Mouse (Mus musculus): ENCODE results near the gene Cer1.

Gene Cer1

GRCm38 (mm10) chr4:82872548-82872947 is 12.4 kb downstream of the Cer1 start:
- no peak for DNase-seq

GRCm38 (mm10) chr4:82872121-82872520 is 12.8 kb downstream of the Cer1 start:
- DNase-seq, result no peak

DNA sequence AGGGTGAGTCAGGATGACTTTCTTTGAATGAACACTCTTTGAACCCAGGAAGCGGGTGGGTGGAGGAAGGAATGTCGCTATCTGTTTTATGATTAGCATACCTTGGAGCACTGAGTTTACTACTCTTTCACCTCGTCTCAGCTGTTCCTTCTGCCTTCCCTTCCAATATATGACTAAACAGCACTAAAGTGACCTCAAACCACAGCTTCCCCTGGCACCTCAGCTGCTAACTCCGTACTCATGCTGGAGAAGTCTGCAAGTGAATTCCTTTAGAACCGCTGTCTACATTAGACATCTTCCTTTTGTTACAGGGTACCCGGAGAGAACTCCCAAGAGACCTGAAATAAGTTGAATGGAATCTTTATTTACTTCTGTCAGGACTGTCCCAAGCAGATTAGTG is 14.0 kb downstream of the Cer1 start:
- DNase-seq, result no peak

GRCm38 (mm10) chr4:82867731-82868445 is 17.1 kb downstream of the Cer1 start:
- no peak for DNase-seq

DNA sequence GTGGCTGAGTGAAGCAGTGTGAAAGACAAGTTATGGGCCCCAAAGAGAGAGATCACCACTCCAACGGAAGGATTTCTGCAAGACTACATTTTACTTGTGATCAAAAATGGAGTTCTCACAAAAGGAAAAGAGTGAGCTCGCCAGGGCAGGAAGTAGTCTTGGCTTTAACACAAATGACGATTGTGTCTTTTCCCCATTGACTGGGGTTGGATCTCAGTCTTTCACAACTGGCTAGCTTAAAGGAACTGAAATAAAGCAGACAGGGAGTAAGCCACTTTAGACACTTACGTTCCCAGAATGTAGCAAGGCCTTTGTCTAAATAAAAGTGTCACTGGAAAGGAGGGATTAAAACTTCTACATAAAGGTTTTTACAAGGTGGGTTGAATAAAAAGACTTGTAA is 17.8 kb downstream of the Cer1 start:
- DNase-seq, result no peak

GRCm38 (mm10) chr4:82864974-82865699 is 19.8 kb downstream of the Cer1 start:
- no peak for DNase-seq

- DNase-seq, result no peak
Observed at GRCm38 (mm10) chr4:82863316-82863715, 21.6 kb downstream of the Cer1 start.

DNA sequence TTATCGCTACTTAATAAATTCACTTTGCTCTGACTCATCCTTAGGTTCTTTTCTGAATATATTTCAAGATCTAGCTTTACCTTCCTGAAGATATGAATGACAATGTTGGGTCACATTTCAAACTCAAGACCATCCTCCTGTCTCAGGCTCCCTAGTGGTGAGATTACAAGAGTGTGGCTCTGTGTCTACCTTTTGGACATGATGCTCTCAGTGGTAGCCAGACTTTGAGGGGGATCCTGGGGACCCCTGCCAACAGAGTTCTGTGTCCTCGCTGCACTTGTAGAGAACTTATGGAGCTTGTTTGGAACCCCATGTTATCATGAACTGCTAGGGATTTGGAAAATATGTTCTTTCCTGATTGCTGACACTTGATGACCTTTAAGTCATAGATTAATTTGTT is 23.5 kb downstream of the Cer1 start:
- no peak for DNase-seq

DNA sequence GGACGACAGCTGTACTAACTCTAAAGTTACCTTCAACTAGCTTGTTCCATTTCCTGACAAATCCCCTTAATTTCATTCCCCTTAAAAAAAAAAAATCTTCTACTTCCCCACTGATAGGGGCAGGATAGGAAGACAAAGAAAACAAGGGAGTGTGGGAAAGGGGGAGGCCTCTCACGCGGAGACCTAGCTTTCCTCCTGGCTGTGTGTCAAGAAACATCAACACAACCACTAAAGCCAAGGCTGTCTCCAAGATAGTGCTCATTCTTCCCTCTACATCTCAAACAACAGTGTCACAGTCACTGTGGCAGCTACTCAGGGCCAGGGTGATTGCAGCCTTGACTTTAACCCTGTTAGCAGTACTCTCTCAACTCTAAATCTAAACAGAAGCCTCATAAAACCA is 24.4 kb downstream of the Cer1 start:
- DNase-seq, result no peak

- peak; percentile 89 for DNase-seq
Observed at GRCm38 (mm10) chr4:82859131-82860125, 25.5 kb downstream of the Cer1 start, which contains the start of gene Zdhhc21. Zdhhc21 (minus strand) TSS chr4:82859958.

DNA sequence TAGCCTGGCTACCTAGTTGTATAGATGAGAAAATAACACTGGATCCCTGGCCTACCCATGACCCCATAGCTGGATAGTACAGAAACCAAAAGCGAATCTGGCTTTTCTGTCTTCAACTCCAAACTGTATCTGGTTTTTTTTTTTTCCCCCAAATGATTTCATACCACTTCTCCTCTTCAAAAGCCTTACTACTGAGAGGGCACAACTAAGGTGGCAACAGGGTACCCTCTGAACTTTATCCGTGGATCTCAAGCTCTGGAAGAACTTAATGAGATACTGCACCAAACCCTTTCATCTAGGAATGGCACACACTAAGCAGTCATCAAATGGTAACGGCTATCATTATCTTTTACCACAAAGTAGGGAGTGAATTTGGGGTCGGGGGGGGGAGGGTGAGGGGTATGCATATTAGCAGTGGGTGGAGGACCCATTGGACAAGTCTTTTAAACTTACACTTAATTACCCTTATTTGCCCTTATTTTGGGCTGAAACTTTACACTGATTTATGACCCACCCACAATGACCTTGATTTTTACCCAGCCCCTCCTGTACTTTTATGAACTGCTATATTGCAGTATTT is 26.4 kb downstream of the Cer1 start:
- no peak for DNase-seq

DNA sequence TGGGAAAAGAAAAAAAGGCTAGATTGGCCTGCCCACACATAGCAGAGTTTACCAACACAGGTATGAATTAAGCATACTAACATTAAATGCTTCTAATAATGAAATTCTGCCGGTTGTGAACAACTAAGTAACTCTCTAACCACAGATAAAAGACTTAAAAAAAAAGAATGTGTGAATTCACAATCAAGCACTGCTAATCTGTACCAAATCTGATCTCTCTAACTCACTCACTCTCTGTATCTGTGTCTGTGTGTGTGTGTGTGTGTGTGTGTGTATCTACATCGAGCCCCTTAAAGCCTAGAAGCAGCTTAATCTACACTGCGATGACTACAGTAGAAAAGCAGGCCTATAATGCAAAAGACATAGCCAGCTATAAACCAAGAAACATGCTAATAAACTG is 28.0 kb downstream of the Cer1 start:
- no peak for DNase-seq

DNA sequence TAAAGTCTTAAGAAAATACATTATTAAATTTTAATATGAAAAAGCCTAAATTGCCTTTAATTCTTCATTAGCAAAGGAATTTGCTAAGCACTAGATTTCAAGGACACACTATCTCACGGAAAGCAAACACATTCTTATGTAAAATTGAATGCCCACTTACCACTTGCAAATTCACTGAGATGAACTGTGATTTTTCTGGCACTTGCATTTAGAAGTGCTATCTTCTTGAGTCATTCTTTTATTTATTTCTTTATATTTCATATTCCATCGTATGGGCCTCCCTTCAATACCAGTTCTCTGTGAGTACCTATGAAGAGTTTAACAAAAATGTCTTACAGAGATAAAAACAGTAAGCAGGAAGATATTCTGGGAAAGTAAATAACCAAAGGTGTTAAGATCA is 31.1 kb downstream of the Cer1 start:
- DNase-seq, result no peak

- DNase-seq, result no peak
Observed at GRCm38 (mm10) chr4:82848552-82849234, 36.3 kb downstream of the Cer1 start.

- no peak for DNase-seq
Observed at GRCm38 (mm10) chr4:82837526-82838240, 47.3 kb downstream of the Cer1 start.

All from cerebellum, adult 8-10 months (tissue).